Mouse (Mus musculus) right cerebral cortex, postnatal 4 days (tissue): ENCODE measurements around the gene Defb35.
"Not testable (repeated sequence)": the region's sequence is repeated elsewhere in the genome, so short reads cannot be mapped to it uniquely, and the experiment has no call there.

Experiments
- DNase-seq: peaks from one replicate; pipeline ENCODE4 v3.0.0-alpha.2; 2022

Defb35 gene

GRCm38 (mm10) chr8:21938052-21938451 lies at the start of gene Defb35:
Gene Defb35 (plus strand): TSS chr8:21938352.
- DNase-seq, result not testable (repeated sequence)

- not testable (repeated sequence) for DNase-seq
These were observed 31.9 kb upstream of the Defb35 start, which contains the start of gene Defb11 for GRCm38 (mm10) chr8:21906290-21906689. Gene Defb11 (minus strand): TSS chr8:21906412.

- DNase-seq, result no peak
These were observed 26.2 kb upstream of the Defb35 start for GRCm38 (mm10) chr8:21911931-21912330.

- DNase-seq, result no peak
These were observed 25.6 kb upstream of the Defb35 start for GRCm38 (mm10) chr8:21912554-21912953.

GRCm38 (mm10) chr8:21915625-21916024 lies 22.5 kb upstream of the Defb35 start:
- no peak for DNase-seq

- DNase-seq, result not testable (repeated sequence)
These were observed 7.4 kb upstream of the Defb35 start for GRCm38 (mm10) chr8:21930754-21931153.

- DNase-seq, result no peak
These were observed 5.5 kb upstream of the Defb35 start, which contains the start of gene Defb15 for GRCm38 (mm10) chr8:21932610-21933009. Gene Defb15 (minus strand): TSS chr8:21932710.

- no peak for DNase-seq
These were observed 8.3 kb downstream of the Defb35 start, which contains the start of gene Defb13 for GRCm38 (mm10) chr8:21946462-21946861. Gene Defb13 (plus strand): TSS chr8:21946762.

GRCm38 (mm10) chr8:21947311-21948017 lies 9.3 kb downstream of the Defb35 start:
- DNase-seq, result no peak

GRCm38 (mm10) chr8:21955321-21955720 lies 17.2 kb downstream of the Defb35 start:
- DNase-seq, result peak; percentile 66

GRCm38 (mm10) chr8:21956336-21956735 lies 18.2 kb downstream of the Defb35 start:
- no peak for DNase-seq

GRCm38 (mm10) chr8:21958414-21958813 lies 20.3 kb downstream of the Defb35 start, which contains the start of gene Fam90a1a:
Gene Fam90a1a (plus strand): TSS chr8:21958714.
- no peak for DNase-seq

- DNase-seq, result no peak
These were observed 28.5 kb downstream of the Defb35 start for GRCm38 (mm10) chr8:21966646-21967045.

- no peak for DNase-seq
These were observed 31.3 kb downstream of the Defb35 start, which contains the start of gene Ccdc70 for GRCm38 (mm10) chr8:21969475-21969874. Gene Ccdc70 (plus strand): TSS chr8:21969775.

GRCm38 (mm10) chr8:21978193-21978592 lies 40.0 kb downstream of the Defb35 start:
- DNase-seq, result no peak

- DNase-seq, result no peak
These were observed 43.6 kb downstream of the Defb35 start for GRCm38 (mm10) chr8:21981664-21982337.
